Mouse (Mus musculus): ENCODE data around the gene Rps6ka5. TPM values are rescaled to one million over a fixed set of nuclear protein-coding genes. Genes with fewer than 3 reads are reported as not detected.

The Rps6ka5 gene
- polyA plus RNA-seq, 1 experiment from 2014 or later: 3.2 TPM

DNA sequence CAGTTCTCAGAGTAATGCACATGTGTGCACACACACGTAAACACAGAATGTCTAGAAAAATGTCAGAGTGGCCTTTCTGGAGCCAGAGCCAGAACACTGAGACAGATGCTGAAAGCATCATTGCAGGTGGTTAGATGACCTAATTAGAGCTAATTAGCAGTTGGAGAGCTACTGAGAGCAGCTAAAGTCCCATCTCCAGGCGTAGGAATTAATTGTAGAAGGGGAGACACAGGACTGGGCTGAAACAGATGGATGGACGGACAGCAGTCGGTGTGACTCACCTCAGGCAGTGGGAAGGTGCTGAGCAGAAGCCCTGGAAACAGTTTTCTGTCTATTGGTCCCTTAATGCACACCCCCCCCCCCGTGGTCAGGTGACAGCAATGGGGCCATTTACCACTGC is 8.4 kb upstream of the Rps6ka5 start:
- Histone ChIP-seq H3K4me2 (no peak overlapping the region), H3K4me3 (ENCODE audit: low read depth, low read length) (no peak overlapping the region), H3K27ac (ENCODE audit: low read depth, low read length) (no peak overlapping the region), H3K27me3 (ENCODE audit: control insufficient read depth, insufficient read depth, low read length) (no peaks in the 10 kb centered on the region), H3K9ac (ENCODE audit: low read length) (no peak overlapping the region), H3K9me3 (ENCODE audit: control insufficient read depth, low read length) (no peaks in the 10 kb centered on the region), H3K36me3 (ENCODE audit: control insufficient read depth, insufficient read depth, low read length) (no peaks in the 10 kb centered on the region), H3K4me1 (ENCODE audit: control insufficient read depth, insufficient read depth, low read length) (no peaks in the 10 kb centered on the region)
- no peak for DNase-seq (ENCODE audit: low spot score, missing footprints)
- no peak for ATAC-seq (ENCODE audit: low FRiP score)
- WGBS: 85% methylated on average over 5 of the region's 5 CpGs

- H3K27me3 ChIP-seq (ENCODE audit: control insufficient read depth, insufficient read depth, low read length): no peaks in the 10 kb centered on the region
- WGBS: 79% methylated on average over 14 of the region's 14 CpGs
Observed at GRCm38 (mm10) chr12:100728646-100729485, 2.1 kb upstream of the Rps6ka5 start.

DNA sequence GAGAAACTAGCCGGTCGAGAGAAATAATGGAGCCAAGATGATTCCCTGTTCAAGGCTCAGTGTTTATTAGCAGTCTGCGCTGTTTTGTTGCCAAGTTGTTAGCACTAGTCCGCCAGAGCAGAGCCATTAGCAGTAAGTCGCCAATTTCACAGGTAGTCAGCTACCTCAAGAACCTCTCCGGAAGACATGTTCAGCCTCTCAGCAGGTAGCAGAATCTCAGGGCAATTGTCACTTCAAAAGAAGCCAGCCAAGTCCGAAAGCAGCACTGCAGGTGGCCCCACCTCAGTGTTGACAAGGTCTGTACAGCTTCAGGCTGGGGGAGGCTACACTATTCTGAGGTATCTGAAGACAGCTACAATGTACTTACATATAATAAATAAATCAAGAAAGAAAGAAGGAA is 1.1 kb upstream of the Rps6ka5 start:
- Histone ChIP-seq H3K4me1 (ENCODE audit: control insufficient read depth, insufficient read depth, low read length) (peaks cover 9% of the 10 kb centered on the region; the same call in 1 of the 2 replicates), H3K9me3 (ENCODE audit: control insufficient read depth, low read length) (no peaks in the 10 kb centered on the region), H3K27ac (ENCODE audit: low read depth, low read length) (no peak overlapping the region), H3K27me3 (ENCODE audit: control insufficient read depth, insufficient read depth, low read length) (no peaks in the 10 kb centered on the region), H3K9ac (ENCODE audit: low read length) (no peak overlapping the region), H3K36me3 (ENCODE audit: control insufficient read depth, insufficient read depth, low read length) (no peaks in the 10 kb centered on the region), H3K4me3 (ENCODE audit: low read depth, low read length) (no peak overlapping the region), H3K4me2 (no peak overlapping the region)
- no peak for ATAC-seq (ENCODE audit: low FRiP score)
- DNase-seq (ENCODE audit: low spot score, missing footprints): no peak
- 52% methylated on average over 7 of the region's 7 CpGs for WGBS

More at GRCm38 (mm10) chr12:100728646-100729485, 2.1 kb upstream of the Rps6ka5 start:
- Histone ChIP-seq H3K4me2 (no peak overlapping the region), H3K27ac (ENCODE audit: low read depth, low read length) (no peak overlapping the region), H3K4me3 (ENCODE audit: low read depth, low read length) (no peak overlapping the region), H3K9ac (ENCODE audit: low read length) (no peak overlapping the region), H3K36me3 (ENCODE audit: control insufficient read depth, insufficient read depth, low read length) (no peaks in the 10 kb centered on the region), H3K4me1 (ENCODE audit: control insufficient read depth, insufficient read depth, low read length) (peaks cover 4% of the 10 kb centered on the region; the same call in 1 of the 2 replicates), H3K9me3 (ENCODE audit: control insufficient read depth, low read length) (no peaks in the 10 kb centered on the region)
- ATAC-seq (ENCODE audit: low FRiP score) (no peak), DNase-seq (ENCODE audit: low spot score, missing footprints) (no peak)

- Histone ChIP-seq H3K36me3 (ENCODE audit: control insufficient read depth, insufficient read depth, low read length) (no peaks in the 10 kb centered on the region), H3K4me3 (ENCODE audit: low read depth, low read length) (peak overlapping the region; percentile 70; the same call in 1 of the 2 replicates), H3K9me3 (ENCODE audit: control insufficient read depth, low read length) (no peaks in the 10 kb centered on the region), H3K27ac (ENCODE audit: low read depth, low read length) (no peak overlapping the region), H3K4me1 (ENCODE audit: control insufficient read depth, insufficient read depth, low read length) (peaks cover 9% of the 10 kb centered on the region; the same call in 1 of the 2 replicates), H3K9ac (ENCODE audit: low read length) (no peak overlapping the region), H3K27me3 (ENCODE audit: control insufficient read depth, insufficient read depth, low read length) (no peaks in the 10 kb centered on the region), H3K4me2 (peak overlapping the region; percentile 48)
- ATAC-seq (ENCODE audit: low FRiP score): no peak
- DNase-seq (ENCODE audit: low spot score, missing footprints): no peak
- 8% methylated on average over 17 of the region's 17 CpGs for WGBS
Observed at GRCm38 (mm10) chr12:100725458-100725786, 1.4 kb downstream of the Rps6ka5 start.

- H3K27ac ChIP-seq (ENCODE audit: low read depth, low read length): peak overlapping the region; percentile 91
- peak overlapping the region; percentile 70 for H3K4me3 ChIP-seq (ENCODE audit: low read depth, low read length)
- peak; percentile 100 for DNase-seq (ENCODE audit: low spot score, missing footprints)
- no peaks in the 10 kb centered on the region for H3K27me3 ChIP-seq (ENCODE audit: control insufficient read depth, insufficient read depth, low read length)
- H3K4me2 ChIP-seq: peak overlapping the region; percentile 87
- WGBS: under 1% methylated on average over 79 of the region's 85 CpGs
- no peaks in the 10 kb centered on the region for H3K36me3 ChIP-seq (ENCODE audit: control insufficient read depth, insufficient read depth, low read length)
- H3K9ac ChIP-seq (ENCODE audit: low read length): peak overlapping the region; percentile 74
- ATAC-seq (ENCODE audit: low FRiP score): peak; percentile 100
- no peaks in the 10 kb centered on the region for H3K9me3 ChIP-seq (ENCODE audit: control insufficient read depth, low read length)
- H3K4me1 ChIP-seq (ENCODE audit: control insufficient read depth, insufficient read depth, low read length): peaks cover 9% of the 10 kb centered on the region; the same call in 1 of the 2 replicates
Observed at GRCm38 (mm10) chr12:100724606-100725457, 2.0 kb downstream of the Rps6ka5 start.

- WGBS: 3% methylated on average over 8 of the region's 8 CpGs
- Histone ChIP-seq H3K4me1 (ENCODE audit: control insufficient read depth, insufficient read depth, low read length) (peaks cover 9% of the 10 kb centered on the region; the same call in 1 of the 2 replicates), H3K27ac (ENCODE audit: low read depth, low read length) (peak overlapping the region; percentile 91; the same call in 1 of the 2 replicates), H3K27me3 (ENCODE audit: control insufficient read depth, insufficient read depth, low read length) (no peaks in the 10 kb centered on the region), H3K36me3 (ENCODE audit: control insufficient read depth, insufficient read depth, low read length) (no peaks in the 10 kb centered on the region), H3K4me2 (peak overlapping the region; percentile 87), H3K4me3 (ENCODE audit: low read depth, low read length) (peak overlapping the region; percentile 70), H3K9me3 (ENCODE audit: control insufficient read depth, low read length) (no peaks in the 10 kb centered on the region), H3K9ac (ENCODE audit: low read length) (peak overlapping the region; percentile 74)
- ATAC-seq (ENCODE audit: low FRiP score) (no peak), DNase-seq (ENCODE audit: low spot score, missing footprints) (peak; percentile 85)
Observed at GRCm38 (mm10) chr12:100724182-100724581, 2.6 kb downstream of the Rps6ka5 start.

GRCm38 (mm10) chr12:100720801-100721200 is 6.0 kb downstream of the Rps6ka5 start:
- Histone ChIP-seq H3K4me3 (ENCODE audit: low read depth, low read length) (no peak overlapping the region), H3K27me3 (ENCODE audit: control insufficient read depth, insufficient read depth, low read length) (no peaks in the 10 kb centered on the region), H3K4me2 (no peak overlapping the region), H3K9ac (ENCODE audit: low read length) (no peak overlapping the region), H3K4me1 (ENCODE audit: control insufficient read depth, insufficient read depth, low read length) (peaks cover 9% of the 10 kb centered on the region; the same call in 1 of the 2 replicates), H3K27ac (ENCODE audit: low read depth, low read length) (no peak overlapping the region), H3K9me3 (ENCODE audit: control insufficient read depth, low read length) (no peaks in the 10 kb centered on the region), H3K36me3 (ENCODE audit: control insufficient read depth, insufficient read depth, low read length) (no peaks in the 10 kb centered on the region)
- WGBS: 67% methylated on average over 3 of the region's 3 CpGs
- ATAC-seq (ENCODE audit: low FRiP score): no peak
- no peak for DNase-seq (ENCODE audit: low spot score, missing footprints)

- H3K4me2 ChIP-seq: no peak overlapping the region
- ATAC-seq (ENCODE audit: low FRiP score) (no peak), DNase-seq (ENCODE audit: low spot score, missing footprints) (peak; percentile 59)
- no peak overlapping the region for H3K9ac ChIP-seq (ENCODE audit: low read length)
- H3K4me1 ChIP-seq (ENCODE audit: control insufficient read depth, insufficient read depth, low read length): no peaks in the 10 kb centered on the region
- no peak overlapping the region for H3K27ac ChIP-seq (ENCODE audit: low read depth, low read length)
- H3K4me3 ChIP-seq (ENCODE audit: low read depth, low read length): no peak overlapping the region
- H3K36me3 ChIP-seq (ENCODE audit: control insufficient read depth, insufficient read depth, low read length): no peaks in the 10 kb centered on the region
- no peaks in the 10 kb centered on the region for H3K9me3 ChIP-seq (ENCODE audit: control insufficient read depth, low read length)
- H3K27me3 ChIP-seq (ENCODE audit: control insufficient read depth, insufficient read depth, low read length): no peaks in the 10 kb centered on the region
Observed at GRCm38 (mm10) chr12:100717446-100717845, 9.3 kb downstream of the Rps6ka5 start.

GRCm38 (mm10) chr12:100716969-100717368 is 9.8 kb downstream of the Rps6ka5 start:
- Histone ChIP-seq H3K4me3 (ENCODE audit: low read depth, low read length) (no peak overlapping the region), H3K9me3 (ENCODE audit: control insufficient read depth, low read length) (no peaks in the 10 kb centered on the region), H3K9ac (ENCODE audit: low read length) (no peak overlapping the region), H3K4me2 (no peak overlapping the region), H3K4me1 (ENCODE audit: control insufficient read depth, insufficient read depth, low read length) (no peaks in the 10 kb centered on the region), H3K27me3 (ENCODE audit: control insufficient read depth, insufficient read depth, low read length) (no peaks in the 10 kb centered on the region), H3K36me3 (ENCODE audit: control insufficient read depth, insufficient read depth, low read length) (no peaks in the 10 kb centered on the region), H3K27ac (ENCODE audit: low read depth, low read length) (no peak overlapping the region)
- ATAC-seq (ENCODE audit: low FRiP score): no peak
- no peak for DNase-seq (ENCODE audit: low spot score, missing footprints)
- 84% methylated on average over 4 of the region's 4 CpGs for WGBS
